Mouse (Mus musculus) layer of hippocampus, adult 9-11 months (tissue): ENCODE results near the gene Megf11.
"Not testable (repeated sequence)": the region's sequence is repeated elsewhere in the genome, so short reads cannot be mapped to it uniquely, and the experiment has no call there.

ENCODE experiments used
- DNase-seq: peaks from one replicate; pipeline ENCODE4 v3.0.0; 2022

Megf11 gene

DNA sequence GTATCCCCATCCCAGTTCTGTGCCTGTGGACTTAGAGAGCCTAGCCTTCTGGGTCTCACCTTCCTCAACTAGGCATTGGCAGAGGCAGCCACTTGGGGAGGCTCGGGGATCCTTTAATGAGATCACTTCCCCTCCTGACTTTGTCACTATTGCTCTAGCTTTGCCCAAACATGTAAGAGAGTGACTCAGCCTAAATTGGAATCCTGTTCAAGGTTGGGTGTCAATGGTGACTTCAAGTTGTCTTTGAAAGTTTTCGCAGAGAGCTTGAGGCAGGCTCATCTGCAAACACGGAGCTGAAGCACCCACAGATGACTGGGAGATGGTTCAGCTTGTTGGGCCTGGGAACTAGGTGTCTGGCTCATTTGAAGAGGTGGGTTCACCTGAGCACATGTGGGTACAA lies 85.9 kb downstream of the Megf11 start:
- DNase-seq = no peak

DNA sequence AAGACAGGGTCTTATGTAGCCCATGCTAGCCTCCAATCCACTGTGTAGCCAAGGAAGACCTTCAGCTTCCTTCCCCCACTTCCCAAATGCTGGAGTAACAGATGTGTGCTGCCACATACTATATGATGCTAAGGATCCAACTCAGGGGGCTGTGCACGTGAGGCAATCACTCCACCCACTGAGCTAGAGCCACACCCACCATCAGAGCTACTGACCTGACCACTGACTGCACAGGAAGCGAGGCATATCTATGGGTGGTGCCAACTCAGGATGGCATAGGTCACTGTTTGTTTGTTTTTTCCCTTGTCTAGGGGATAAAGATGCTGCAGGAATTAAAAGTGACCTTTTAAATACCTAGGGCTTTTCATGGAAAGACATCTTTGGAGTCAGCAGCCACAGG lies 86.7 kb downstream of the Megf11 start:
- DNase-seq = no peak

DNA sequence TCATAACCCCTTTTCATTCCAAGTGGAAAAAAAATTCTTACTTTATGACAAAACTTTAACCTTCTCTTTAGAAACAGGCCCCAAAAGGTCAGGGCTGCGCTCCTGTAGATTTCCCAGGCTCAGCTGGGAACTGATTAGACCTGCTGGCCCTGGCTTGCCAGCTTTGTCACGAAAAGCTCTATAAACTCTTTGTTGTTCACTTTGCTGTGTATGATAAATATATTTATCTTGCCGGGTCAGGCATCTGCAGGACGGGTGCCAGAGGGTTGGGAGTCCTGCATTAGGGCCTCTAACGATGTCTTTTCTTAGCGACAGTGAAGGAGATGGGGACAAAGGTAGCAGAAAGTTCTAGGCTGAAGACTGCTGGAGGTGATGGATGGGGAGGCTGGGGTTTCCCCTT lies 87.3 kb downstream of the Megf11 start:
- DNase-seq = no peak

DNA sequence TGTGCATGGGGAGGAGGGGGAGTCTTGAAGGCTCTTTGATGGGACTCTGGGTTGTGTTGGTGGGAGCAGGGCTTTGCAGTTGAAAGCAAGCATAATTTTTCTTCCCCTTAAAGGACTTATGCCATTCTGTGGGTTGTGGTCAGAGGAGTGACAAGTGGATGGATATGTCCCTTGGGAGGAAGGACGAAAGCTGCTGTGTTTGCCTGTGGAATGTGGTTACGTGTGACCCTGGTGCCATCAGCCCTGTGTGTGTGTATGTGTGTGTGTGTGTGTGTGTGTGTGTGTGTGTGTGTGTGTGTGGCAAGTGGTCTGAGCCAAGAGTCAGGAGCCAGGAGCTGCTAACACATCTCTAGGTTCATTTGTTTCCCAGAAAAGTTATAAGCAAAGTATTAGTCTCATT lies 87.7 kb downstream of the Megf11 start:
- DNase-seq = no peak

DNA sequence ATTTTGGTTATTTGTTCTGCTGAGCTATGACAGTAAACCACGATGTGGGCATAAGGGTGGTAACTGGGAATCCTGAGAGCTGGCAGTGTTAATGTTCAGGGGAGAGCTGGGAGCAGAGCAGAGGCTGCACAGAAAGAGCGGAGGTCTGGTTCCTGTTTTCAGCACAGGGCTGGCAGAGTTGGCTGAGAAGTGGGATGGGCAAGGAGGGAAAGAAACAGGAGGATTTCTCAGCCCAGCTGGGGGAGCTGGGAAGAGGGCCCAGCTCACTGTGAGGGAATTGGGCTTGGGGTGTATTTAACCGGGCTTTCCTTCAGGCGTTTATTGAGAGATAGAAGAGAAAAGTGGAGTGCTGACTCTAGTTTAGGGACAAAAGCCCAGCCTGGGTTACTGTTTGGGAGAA lies 88.3 kb downstream of the Megf11 start:
- DNase-seq = no peak

DNA sequence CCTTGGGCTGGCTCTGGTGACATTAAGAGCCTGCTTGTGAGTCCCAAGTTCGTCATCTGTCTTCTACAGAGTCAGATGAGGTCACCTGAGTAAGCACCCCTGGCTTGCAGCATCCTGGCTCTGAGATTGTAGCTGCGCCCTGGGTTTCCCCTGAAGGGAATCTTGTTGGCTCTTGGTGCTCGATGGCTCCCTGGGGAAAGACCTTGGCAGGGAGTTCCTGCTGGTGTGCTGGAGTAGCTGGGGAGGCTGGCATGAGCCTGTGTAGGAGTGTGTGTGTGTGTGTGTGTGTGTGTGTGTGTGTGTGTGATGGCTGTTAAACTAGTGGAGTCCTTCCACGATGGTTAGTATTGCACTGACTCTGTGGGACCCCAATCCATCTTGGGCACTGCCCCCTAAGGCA lies 88.7 kb downstream of the Megf11 start:
- no peak for DNase-seq

DNA sequence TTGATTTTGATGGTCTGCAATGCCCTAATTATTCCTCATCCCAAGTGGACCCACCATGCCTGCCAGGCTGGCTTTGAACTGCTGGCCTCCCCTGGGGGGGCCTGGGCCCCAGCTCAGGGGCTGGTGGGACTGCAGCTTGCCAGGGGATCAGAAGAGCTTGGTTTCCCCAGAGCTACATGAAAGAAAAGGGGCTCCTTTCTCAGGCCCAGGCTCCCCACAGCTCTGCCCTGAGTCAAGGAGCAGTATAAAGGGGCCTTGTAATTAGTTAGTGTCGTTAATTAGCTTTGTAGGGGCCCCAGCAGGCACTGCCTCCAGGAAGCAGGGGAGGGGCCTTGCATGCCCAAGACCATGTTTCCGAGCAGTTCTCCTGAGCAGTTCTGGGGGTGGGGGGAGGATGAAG lies 90.5 kb downstream of the Megf11 start:
- peak; percentile 26 for DNase-seq

DNA sequence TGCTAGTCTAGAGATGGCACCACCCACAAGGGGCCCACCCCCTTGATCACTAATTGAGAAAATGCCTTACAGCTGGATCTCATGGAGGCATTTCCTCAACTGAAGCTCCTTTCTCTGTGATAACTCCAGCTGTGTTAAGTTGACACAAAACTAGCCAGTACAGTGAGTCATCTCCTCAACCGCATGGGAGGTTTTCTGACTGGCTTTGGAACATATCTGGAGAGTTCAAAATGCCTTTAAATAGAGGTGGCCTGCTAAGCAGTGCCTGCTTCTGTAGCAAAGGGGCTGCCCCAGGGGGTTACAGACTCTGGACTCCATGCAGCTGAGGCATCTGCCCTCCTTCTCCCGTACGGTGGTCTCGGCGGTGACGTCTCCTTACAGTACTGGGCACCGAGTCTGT lies 92.0 kb downstream of the Megf11 start:
- DNase-seq = not testable (repeated sequence)

DNA sequence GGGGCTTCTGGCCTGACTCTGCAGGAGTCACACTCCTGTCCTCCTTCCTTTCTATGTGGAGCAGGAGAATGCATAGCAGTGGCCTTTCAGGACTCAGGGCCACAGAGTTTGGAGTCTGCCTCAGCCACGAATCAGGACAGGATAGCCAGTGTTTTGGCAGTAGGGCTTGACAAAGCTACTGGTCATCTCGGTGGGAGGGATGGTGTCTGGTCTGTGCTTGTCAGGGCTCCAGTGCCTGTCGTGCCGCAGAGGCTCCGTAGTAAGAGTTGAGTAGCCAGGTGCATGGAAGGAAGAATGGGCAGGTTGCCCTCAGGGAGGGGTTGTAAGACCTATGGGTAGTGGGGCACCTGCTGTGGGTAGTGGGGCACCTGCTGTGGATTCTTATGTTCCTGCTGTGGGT lies 96.7 kb downstream of the Megf11 start:
- no peak for DNase-seq

DNA sequence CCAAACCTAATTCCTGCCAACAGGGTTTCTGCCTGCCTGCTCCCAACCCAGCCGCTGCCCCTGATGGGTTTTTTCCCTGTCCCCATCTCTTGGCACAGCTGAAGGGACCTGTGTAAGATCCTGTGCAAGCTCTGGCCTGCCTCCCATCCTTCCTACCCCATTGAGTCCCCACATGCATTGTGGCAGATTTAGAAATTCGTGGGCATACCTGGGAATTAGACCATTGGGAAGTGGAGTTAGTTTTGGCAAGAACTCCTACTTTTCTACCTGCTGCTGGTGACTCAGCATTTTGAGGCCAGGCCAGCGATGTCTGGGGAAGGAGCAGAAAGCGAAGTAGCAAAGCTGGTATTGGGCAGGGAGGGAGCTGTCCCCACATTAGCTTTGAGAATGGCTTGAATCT lies 102.0 kb downstream of the Megf11 start:
- DNase-seq = peak; percentile 22

DNA sequence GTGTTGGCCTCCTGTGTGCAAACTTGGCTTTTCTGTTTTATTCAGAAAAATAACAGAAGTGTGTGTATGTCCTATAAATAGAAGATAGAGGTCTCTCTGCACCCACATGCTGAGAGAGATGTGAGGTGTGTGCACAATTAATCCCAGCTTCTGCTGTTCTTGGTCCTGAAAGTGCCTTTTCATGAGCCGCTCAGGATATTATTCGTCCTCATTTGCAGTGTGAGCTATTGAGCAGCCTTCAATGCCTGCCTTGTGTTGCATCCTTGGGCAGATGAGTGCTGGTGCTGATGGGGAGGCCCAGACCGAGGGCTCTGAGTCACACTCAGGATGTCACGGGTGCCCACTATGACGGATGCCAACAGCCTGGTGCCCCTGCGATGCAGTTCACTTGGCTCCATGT lies 109.2 kb downstream of the Megf11 start:
- peak; percentile 31 for DNase-seq

DNA sequence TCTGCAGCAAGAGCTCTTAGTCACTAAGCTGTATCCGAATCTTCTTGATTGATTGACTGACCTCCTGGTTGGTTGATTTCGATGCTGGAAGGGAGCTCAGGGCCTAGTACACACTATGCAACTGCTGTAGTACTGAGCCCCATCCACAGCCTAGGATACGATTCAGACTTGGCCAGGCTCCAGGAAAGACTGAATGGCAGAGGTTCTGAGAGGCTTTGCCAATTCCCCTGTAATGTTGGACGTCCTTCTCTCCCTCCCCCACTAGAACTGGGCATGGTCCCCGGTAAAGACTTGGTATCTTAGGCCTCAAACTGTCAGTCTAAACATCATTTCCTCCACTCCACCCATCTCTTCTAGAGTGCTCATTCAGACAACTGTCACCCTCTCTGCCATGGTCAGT lies 113.5 kb downstream of the Megf11 start:
- peak; percentile 33 for DNase-seq

DNA sequence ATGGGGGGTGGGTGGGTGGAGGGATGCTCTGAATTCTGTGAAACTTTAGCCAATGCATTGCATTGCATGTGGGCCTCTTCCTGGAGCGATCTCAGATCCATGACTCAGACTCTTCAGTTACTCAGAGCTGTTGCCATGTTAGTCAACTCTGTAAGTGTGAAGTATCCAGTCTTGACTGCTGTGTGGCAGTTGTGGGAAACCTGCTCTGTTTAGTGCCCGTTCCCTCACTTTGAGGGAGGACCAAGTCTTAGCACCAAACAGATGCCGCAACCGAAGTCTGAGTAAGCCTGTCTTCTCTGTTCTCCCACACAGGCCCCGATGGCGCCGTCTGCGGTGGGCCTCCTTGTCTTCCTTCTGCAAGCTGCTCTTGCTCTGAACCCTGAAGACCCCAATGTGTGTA lies 115.8 kb downstream of the Megf11 start:
- no peak for DNase-seq

DNA sequence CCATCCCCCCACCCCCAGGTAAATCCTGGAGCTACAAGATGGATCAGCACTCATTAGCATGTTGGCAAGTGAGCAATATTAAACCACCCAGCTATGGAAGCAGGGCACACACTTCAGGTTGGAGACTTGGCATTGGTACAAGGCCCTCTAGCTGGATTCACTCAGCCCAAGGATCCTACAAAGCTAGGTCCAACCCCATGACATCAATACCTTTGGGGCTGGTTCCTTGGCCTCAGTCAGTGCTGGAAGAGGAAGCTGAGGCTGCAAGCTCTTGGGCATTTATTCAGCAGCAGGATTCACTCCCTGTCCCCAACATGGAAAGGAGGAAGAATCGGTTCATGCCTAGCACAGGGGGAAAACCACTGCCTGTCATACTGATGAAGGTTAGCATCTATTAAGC lies 118.6 kb downstream of the Megf11 start:
- no peak for DNase-seq

DNA sequence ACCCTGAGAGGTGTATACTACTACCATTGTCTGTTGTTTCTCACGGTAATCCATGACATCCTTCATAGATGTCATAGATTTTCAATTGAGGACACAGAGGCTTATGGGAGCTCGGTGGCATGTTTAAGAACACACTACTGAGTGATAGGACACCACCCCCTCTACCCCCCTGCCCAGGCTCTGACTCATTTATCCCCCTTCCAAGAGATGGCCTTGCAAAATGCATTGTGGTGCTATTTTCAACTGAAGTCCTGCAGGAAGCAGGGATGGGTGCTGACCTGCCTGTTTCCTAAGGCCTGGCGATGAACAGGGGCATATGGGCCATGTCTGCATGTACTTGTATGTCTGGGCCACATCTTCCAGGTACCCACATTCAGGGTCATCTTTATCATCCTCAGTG lies 119.0 kb downstream of the Megf11 start:
- DNase-seq = no peak

DNA sequence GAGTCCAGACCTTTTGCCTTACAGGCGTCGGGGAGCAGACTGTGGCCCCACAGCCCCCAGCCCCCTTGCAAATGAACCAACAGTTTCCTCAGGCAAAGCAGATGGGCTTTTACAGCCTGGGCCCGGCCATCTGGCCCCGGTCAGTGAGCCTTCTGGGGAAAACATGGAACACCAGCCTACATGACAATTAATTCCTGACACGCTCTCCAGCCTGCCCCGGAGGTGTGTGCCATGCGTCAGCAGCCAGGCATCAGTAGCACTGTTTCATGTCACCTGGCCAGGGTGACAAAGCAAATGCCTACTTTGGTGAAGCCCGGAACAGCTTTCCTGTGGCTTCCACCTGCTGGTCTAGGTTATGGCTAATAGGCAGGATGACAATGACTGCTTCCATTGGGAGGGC lies 119.5 kb downstream of the Megf11 start:
- DNase-seq = no peak

DNA sequence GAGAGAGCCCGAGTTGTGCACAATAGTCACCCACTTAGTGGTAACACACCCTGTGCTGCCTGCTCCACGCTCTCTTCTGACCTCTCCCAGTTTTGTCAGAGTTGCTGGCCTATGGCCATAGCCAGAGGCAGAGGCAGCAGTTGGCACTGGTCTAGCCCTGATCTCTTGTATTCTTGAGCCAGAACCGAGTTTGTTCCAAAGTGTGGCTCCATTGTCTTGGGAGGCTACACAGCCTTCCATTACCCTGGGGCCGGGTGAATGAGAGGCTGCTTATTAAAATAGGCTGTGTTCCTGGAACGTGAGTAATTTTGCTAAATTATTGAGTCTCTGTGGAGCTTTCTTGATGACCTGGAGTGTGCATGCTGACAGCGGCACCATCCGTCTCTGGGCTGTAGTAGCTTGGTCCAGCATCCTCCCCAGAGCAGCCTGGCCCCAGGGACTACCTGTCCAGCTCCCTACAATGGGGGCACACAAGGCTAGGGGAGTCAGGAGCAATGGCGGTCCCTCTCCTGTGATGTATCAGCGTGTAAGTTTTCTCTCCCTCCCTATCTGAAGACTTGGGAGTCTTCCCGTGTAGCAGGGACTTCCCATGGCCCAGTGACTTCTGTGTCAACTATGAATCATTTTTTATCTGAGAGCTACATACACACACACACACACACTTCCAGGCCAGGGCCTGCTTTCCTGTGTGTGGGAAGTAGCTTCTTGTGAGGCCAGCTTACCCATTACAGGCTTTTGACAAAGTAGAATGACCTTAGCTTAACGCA lies 121.2 kb downstream of the Megf11 start:
- no peak for DNase-seq

DNA sequence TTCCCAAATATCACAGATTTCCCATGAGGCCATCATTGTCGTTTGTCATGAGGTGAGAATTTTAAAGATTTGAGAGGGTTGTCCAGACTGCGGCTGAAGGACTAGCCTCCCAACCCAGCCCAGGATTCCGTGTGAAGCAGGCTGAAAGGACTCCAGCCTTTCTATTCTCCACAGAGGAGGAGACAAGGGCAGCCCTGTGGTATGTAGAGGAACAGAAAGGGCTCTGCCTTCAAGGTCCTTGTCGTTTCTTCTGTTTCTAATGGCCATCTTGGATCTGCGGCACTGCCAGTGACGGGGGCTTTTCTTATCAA lies 121.7 kb downstream of the Megf11 start:
- no peak for DNase-seq

DNA sequence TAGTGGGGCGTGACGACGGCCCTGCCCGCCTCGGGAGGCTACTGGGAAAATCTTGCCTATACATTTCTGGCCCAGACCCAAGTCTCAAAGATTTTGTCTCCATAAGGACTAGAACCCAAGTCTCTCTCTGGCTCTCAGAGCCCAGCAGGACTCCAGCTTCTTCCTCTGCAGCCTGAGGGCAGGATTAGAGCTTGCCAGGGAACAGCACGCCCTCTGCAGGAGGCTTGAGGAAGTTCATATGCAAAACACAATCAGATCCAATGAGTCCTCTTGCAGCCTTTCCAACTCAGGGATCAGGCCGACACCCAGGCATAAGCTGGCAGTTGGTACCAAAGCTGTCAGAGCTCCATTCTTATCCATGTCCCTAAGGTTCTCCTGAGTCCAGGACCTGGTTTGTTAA lies 122.6 kb downstream of the Megf11 start:
- no peak for DNase-seq

DNA sequence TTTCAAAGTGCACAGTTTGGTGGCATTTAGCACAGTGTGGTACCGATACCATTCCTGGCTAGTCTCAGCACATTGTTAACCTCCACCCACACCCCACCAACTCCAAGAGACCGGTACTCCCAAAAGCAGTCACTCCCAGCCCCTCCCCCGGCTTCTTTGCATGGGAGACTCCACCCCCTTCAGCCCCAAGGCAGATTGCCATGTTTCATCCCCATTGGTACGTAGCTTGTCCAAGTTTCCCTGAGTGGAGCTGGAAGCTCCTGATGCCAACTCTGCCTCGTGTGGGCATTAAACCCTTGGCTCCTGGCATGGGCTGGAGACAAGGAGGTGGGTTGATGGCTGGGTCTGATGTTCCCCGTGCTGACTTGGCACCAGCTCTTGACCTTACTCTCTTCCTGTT lies 129.4 kb downstream of the Megf11 start:
- no peak for DNase-seq

DNA sequence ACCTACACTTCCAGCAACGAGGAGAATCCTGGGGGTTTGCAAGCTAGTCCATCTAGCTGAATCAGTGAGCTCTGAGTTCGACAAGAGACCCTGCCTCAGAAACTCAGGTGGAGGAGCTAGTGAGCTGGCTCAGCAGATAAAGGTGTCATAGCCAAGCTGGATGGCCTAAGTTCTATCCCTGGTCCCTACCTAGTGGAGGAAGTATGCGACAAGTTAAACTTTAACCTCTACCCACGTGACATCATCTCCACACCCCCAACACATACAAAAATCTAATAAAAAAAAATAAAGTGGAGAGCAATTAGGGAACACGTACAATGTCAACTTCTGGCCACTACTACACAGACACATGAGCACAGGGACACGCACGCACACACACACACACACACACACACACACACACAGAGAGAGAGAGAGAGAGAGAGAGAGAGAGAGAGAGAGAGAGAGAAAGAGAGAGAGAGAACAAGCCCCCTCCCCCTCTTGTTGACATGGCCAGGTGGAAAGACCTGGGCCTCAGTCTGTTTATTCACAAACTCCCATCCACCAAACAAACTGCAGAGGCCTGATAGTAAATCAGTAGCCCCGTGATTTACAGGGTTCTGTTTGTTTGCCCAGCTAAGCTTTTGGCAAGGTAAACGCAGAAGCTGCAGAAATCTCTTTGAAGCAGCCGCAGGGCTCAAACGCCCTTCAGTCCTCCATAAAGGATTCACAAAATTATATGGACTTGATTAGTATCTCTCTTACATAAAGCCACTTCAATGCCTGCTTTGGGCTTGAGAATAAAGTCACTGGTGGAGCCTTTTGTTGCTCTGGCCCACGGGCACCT lies 134.7 kb downstream of the Megf11 start:
- DNase-seq = no peak

DNA sequence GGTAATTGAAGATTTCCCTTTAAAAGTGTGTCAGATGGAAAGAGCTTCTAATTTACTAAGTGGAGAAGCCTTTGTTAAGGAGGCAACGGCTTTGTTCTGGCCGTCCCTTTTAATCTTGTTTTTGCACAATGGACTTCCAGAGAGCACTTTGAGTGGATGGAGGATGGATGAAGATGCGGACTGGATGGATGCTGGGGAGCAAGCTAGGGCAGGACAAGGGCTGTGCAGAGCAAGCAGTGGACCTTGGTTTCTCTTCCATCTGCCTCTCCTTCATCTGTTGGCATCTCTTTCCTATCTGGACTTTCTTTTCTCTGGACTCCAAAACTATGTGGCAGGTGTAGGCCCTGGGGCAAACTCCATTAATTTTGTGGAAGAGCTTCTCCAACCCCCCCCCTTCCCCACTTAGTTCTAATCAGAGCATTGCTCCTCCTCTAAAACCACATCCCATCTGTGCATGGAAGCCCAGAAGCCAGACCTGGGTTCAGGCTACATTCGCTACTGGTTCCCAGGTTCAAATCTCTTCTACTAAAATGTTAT lies 135.4 kb downstream of the Megf11 start:
- no peak for DNase-seq

DNA sequence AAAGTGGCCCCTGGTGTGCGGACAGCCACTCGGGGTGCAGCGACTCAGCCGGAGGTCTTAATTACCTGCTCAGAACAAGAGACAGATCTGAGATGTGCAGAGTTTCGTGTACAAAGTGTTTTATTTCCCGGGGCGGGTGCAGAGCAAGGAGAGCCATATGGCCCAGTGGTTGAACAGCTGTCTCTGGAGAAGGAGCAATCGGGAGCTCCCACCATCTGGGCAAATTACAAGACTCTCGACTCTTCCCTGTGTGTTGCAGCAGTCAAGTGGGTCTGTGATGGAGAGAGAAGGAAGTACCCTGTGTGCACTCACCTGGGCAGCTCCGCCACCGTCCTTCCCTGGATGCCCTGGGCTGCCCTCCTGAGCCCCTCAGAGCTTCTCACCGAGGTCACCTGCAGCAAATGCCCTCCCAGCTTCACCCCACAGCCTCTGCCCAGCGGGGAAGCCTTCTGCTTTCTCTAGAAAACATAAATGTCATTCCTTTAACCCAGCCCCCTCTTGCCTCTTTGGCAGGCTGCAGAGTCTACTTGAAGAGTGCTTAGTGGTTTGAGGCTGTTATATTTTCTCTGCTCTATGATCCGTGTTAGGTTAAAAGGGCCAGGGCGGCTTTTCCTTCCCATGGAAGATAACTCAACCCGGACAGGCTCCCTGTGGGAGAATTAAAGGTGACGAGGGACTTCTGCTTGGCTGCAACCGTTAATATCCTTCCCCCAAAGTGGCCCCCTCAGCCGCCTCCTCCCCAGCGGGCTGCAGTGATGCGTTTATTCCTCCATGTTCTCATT lies 138.0 kb downstream of the Megf11 start:
- no peak for DNase-seq

DNA sequence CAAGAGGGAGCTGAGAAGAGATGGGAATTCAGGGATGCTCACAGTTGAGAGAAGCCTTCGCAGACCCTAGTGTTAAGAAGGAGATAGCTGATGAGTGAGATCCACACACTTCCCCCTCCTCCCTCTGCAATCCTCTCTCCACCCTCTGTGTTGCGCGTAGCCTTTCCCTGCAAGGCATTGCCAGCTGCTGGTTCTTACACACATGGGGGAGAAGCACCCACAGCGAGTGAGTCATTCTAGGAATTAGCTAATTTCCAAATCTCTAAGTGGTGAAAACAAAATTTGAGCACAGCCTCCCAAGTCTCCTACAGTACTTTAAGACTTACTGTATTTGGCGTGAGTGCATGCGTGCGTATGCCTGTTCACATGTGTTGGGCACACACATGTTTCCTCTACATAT lies 142.6 kb downstream of the Megf11 start:
- peak; percentile 77 for DNase-seq
